In the genomic region with DNA sequence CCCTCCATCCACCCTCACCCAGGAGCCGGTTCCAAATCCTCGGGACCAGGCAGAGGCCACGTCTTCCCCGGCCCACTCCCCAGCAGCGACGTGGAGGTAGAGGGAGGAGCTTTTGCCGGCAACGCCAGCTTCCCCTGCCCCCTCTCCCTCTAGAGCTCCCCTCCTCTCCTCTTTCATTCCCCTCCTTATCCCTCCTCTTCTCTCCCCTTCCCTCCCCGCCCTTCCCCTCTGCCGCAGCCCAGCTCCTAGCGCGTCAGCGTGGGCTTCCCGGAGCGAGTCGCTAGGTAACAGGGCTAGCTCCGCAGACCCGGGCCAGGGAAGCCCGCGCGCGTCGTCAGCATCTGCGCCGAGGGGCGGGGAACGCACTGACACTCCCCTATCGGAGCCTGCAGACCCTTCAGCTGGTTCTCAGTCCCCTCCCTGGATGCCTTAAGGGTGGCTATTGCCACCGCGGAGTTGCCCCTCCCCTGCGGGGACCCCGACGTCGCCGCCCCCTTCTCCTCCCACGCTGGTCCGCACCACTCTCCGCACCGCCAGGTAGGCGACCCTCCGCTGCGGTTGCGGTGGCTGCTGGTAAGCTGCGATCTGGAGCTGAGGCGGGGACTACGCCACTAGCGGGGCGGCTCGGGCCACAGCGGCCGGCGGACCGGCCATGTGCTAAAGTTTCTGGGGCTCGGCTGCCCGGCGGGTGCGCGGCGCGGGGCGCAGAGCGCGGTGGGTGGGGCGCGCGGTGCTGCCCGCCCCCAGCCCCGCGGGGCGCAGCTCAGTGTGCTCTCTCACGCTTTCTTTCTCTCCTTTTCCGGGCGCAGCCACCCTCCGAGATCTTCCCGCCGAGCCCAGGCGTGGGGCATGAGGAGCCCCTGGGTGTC, we compare ENCODE assay signal across 8 mouse cellular contexts. TPM values are rescaled to one million over a fixed set of nuclear protein-coding genes. Genes with fewer than 3 reads are reported as not detected.
DNase-seq lines count a peak whose midpoint lies in the region; ATAC-seq and TF ChIP-seq lines count a peak whose summit lies in the region.

No protein-coding gene starts in this region.

- H3K4me3 ChIP-seq in embryonic facial prominence, embryonic 15.5 days (replicated peaks) = peak overlapping the region; percentile 57
- peak overlapping the region; percentile 14 to 27 for H3K4me3 ChIP-seq in liver, embryonic 14.5 days (ENCODE audit: insufficient read depth in 1 of 2, low read depth in 2 of 2, low read length in 2 of 2)

- H3K9me3 ChIP-seq in embryonic facial prominence, embryonic 15.5 days (replicated peaks) = no peaks in the 10 kb centered on the region
- no peaks in the 10 kb centered on the region for H3K9me3 ChIP-seq in liver, embryonic 14.5 days (ENCODE audit: control insufficient read depth, low read length)

- peaks cover 36% of the 10 kb centered on the region for H3K27me3 ChIP-seq in embryonic facial prominence, embryonic 15.5 days
- H3K27me3 ChIP-seq in liver, embryonic 14.5 days (ENCODE audit: control insufficient read depth, insufficient read depth, low read length) = peaks cover 21% of the 10 kb centered on the region

- TF ChIP-seq CTCF in liver, embryonic 14.5 days (IDR thresholded peaks at IDR 0.05; ENCODE audit: low read depth) = no peak

- DNase-seq in heart, adult 11 months = peak; percentile 72
- no peak for DNase-seq in heart, adult 18-20 months
- DNase-seq in WW6 (ENCODE audit: low read depth, low spot score) = peak; percentile 73
- peak; percentile 8 for DNase-seq in kidney, postnatal 14 days
- DNase-seq in liver, embryonic 14.5 days (ENCODE audit: low read depth in 3 of 3, low spot score in 3 of 3) = no peak
- DNase-seq in right cerebral cortex, postnatal 4 days = peak; percentile 75
- no peak for DNase-seq in gastrocnemius, postnatal 10 days

- H3K27ac ChIP-seq in embryonic facial prominence, embryonic 15.5 days (replicated peaks) = no peak overlapping the region
- no peak overlapping the region for H3K27ac ChIP-seq in liver, embryonic 14.5 days

- 0% methylated on average over 77 of the region's 77 CpGs for WGBS in embryonic facial prominence, embryonic 15.5 days
- 4% methylated on average over 52 of the region's 77 CpGs for WGBS in liver, embryonic 14.5 days (ENCODE audit: insufficient replicate concordance)

- no peaks in the 10 kb centered on the region for H3K36me3 ChIP-seq in embryonic facial prominence, embryonic 15.5 days
- H3K36me3 ChIP-seq in liver, embryonic 14.5 days (replicated peaks; ENCODE audit: control insufficient read depth, insufficient read depth, low read depth) = no peaks in the 10 kb centered on the region

- H3K9ac ChIP-seq in embryonic facial prominence, embryonic 15.5 days = peak overlapping the region; percentile 26; the same call in 1 of the 2 replicates
- H3K9ac ChIP-seq in liver, embryonic 14.5 days (replicated peaks) = no peak overlapping the region

- H3K4me1 ChIP-seq in embryonic facial prominence, embryonic 15.5 days = peaks cover 15% of the 10 kb centered on the region
- 0 out of 4 replicates have a peak, but pooled peaks cover 0 to under 1% of the 10 kb centered on the region in 2 experiments for H3K4me1 ChIP-seq in liver, embryonic 14.5 days (replicated peaks; ENCODE audit: control insufficient read depth in 2 of 2, insufficient read depth in 2 of 2, low read length in 1 of 2)

- no peak for TF ChIP-seq EP300 in liver, embryonic 14.5 days (IDR thresholded peaks at IDR 0.05; ENCODE audit: low read depth)

- ATAC-seq in embryonic facial prominence, embryonic 15.5 days (ENCODE audit: insufficient number of reproducible peaks, low FRiP score, low TSS enrichment, low read depth) = peak; percentile 63; the same call in 1 of the 2 replicates
- ATAC-seq in liver, embryonic 14.5 days (ENCODE audit: insufficient read depth) = no peak

- H3K4me2 ChIP-seq in embryonic facial prominence, embryonic 15.5 days (replicated peaks) = peak overlapping the region; percentile 99
- peak overlapping the region; percentile 39 for H3K4me2 ChIP-seq in liver, embryonic 14.5 days (ENCODE audit: low read depth)

RNA-seq across cellular contexts. Expression of a gene that starts 3.0 kb away (rescaled TPM):
- total RNA-seq in heart, adult 18-20 months (2021) = not detected
- polyA plus RNA-seq in embryonic facial prominence, embryonic 15.5 days (2015; fragmentation: Nextera tagmentation; extraction: Ambion mirVana) = 0.37 and 0.38 TPM in 2 replicates
- not detected in 2 replicates for polyA plus RNA-seq in liver, embryonic 14.5 days (2012; rRNA removed)
- not detected in 2 replicates for polyA plus RNA-seq in liver, embryonic 14.5 days (2014; fragmentation: Nextera tagmentation; extraction: Ambion mirVana)
- not detected for total RNA-seq in gastrocnemius, postnatal 10 days (2021)

Comparison
In these comparisons a context has a peak if more than half of its experiments do, and no peak if none do; other contexts are left out.
1. DNase-seq: peak in heart, adult 11 months (single experiment), WW6 (single experiment), kidney, postnatal 14 days (single experiment) and right cerebral cortex, postnatal 4 days (single experiment); none in heart, adult 18-20 months (0 of 2), liver, embryonic 14.5 days (0 of 3) and gastrocnemius, postnatal 10 days (single experiment).